Mouse (Mus musculus): Measurements from ENCODE around the gene Fscn1.

Gene Fscn1

DNA sequence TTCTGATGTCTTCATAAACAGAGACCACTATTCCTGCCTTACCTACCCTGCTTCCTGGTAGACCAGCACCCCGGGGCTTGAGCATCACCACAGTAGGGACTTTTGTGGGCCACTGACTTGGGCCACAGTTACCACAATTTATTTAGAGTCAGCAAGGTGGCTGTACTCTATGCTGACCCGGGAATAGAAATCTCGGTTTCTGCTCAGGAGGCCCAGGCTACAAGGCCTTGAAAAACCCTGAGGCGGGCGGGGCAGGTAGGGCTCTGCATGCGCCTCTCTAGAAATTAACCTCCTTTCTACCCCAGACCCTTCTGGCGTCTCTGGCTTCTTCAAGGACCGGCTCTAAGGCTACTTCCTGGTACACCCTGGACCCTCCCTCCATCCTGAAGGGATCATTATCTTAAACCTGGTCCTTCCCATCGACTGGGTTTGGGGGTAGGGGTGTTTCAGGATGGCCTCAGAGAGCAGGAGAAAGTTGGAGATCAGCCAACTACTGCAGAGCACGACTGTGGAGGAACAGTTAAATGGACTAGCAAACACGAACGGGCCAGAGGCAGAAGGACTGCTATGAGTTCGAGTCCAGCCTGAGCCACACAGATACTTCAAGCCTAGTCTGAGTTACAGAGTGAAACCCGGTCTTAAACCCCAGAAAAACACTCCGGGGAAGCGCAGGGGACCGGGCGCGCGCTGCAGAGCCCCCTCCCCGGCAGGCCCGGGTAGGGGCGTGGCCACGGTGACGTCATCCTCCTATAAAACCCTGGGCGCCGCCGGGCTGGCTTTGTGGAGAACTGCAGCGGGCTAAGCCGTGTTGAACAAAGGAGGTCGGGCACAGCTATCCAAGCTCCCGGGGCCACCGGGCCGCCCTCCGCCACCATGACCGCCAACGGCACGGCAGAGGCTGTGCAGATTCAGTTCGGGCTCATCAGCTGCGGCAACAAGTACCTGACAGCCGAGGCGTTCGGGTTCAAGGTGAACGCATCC lies at the start of gene Fscn1:
Fscn1 (plus strand) TSS at position 768 of the 981 bp plus-strand sequence.
- peak; percentile 42 for DNase-seq (ENCODE audit: low spot score)

GRCm38 (mm10) chr5:142911629-142912028 lies 48.5 kb upstream of the Fscn1 start:
- DNase-seq (ENCODE audit: low spot score): no peak

GRCm38 (mm10) chr5:142912320-142912719 lies 47.8 kb upstream of the Fscn1 start:
- DNase-seq (ENCODE audit: low spot score): no peak

DNA sequence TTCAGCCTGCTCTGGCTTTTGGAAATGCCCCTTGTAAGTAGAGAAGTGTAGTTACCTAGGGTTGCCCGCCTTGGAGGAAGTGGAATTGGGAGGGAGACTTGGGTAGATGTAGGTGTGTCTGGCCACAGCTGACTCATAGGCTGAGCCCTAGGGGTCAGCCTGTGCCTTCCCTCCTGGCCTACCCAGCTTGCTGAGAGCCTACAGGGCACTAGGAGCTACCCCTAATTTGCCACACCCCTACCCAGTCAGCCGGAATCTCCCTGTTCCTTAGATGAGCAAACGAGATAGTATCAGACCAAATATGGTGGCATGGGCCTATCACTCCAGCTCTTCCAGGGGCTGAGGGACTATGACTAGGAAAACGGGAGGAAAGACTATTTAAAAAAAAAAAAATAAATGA lies 47.4 kb upstream of the Fscn1 start:
- DNase-seq (ENCODE audit: low spot score): no peak

DNA sequence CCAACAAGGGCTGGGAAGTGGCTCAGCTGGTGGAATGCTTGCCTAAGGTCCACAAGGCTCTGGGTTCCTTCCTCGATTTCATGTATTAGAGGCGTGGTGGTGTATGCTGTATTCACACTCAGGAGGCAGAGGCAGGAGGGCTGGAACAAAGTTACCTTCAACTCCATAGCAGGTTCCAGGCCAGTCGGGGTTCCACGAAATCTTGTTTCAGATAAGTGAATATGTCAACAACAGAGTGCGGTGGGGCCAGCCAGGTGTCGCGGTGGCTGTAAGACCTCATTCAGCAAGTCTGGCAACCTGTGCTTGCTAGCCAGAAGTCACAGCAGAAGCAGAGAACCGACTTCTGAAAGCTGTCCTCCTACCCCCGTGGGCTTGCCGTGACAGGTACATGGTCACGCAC lies 44.9 kb upstream of the Fscn1 start:
- DNase-seq (ENCODE audit: low spot score): no peak

DNA sequence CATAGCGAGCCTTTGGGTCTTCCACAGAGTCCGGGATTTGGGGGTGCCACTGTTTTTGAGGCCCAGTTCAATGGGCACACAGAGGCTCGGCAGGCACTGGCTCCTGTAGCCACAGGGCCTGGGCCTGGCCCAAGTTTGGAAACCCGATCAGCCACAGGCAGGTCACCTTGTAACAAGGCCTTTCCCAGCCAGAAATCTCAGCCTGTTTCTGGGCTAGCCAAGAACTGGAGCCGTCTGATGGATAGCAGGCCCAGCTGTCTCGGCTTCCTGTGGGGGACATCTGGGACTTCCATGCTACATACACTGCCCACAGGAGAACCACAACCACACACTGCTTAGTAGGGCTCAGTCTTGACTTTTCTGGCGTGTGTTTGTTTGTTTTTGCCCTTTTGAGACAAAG lies 43.5 kb upstream of the Fscn1 start:
- no peak for DNase-seq (ENCODE audit: low spot score)

DNA sequence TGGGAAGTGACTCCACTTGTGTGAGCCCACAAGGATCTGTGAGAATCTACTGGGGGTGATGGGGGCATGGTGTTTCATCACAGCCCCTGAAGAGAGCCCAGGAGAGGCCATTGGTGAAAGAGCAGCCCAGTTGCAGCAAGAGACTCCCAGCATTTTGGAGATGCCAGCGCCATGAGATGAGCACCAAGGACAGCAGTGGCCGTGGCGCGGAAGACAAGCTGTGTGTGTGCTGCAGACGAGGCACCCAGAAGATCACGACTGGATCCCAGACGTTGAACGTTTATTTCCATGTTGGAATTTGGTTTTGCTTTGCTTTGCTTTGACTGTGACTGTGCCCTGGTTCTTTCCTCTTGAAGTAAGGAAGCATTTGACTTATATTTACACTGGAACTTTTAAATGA lies 42.7 kb upstream of the Fscn1 start:
- no peak for DNase-seq (ENCODE audit: low spot score)

DNA sequence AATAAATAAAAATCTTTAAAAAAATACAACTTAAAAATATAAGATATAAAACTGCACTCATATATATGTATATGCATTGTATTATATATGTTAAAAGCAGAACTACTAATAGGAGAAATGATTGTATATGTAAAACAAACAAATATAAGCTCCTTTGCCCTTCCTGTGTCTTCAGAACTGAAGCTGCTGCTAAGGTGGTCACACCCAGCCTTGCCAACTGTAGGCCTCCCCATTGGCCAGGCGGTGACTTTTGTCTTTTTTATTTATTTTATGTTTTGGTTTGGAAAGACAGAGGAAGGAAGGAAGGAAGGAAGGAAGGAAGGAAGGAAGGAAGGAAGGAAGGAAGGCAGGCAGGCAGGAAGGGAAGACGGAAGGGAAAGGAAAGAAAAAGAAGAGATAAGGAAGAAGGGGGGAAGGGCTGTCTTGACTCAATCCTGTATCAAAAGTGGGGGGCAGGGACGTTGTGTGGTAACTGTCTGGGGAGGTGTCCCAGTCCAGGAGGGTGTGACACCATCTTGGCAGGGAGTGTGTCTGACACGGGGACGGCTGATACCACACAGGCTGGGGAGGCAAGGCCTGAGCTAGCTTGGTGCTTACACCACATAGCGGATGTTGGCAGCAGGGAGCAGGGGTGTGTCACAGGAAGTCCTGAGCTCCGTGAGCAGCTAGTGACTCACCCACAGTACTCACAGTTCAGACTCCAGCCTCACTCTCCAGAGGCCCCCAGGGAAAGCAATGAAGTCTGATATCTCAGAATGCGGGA lies 39.7 kb upstream of the Fscn1 start:
- peak; percentile 95 for DNase-seq (ENCODE audit: low spot score)

DNA sequence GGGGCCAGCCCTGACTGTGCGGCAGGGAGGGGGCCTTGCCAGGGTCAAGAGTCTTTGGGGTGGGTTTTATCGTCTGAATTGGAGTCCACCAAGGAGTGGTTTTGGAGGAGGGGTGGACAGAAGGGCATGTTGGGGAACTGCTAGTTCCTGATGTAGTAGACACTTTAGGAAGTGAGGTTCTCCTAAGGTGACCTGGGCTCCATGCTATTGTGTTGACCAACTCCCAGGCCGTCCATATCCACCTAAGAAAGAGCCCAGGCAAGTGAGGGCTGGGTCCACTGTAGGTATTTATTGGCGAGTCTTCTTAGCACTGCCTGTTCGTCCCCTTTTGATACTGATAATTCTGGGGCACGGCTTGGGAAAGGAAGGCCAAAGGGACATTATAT lies 39.1 kb upstream of the Fscn1 start:
- DNase-seq (ENCODE audit: low spot score): no peak

GRCm38 (mm10) chr5:142922251-142922650 lies 37.9 kb upstream of the Fscn1 start:
- DNase-seq (ENCODE audit: low spot score): no peak

- DNase-seq (ENCODE audit: low spot score): no peak
These were observed 36.4 kb upstream of the Fscn1 start for GRCm38 (mm10) chr5:142923781-142924180.

DNA sequence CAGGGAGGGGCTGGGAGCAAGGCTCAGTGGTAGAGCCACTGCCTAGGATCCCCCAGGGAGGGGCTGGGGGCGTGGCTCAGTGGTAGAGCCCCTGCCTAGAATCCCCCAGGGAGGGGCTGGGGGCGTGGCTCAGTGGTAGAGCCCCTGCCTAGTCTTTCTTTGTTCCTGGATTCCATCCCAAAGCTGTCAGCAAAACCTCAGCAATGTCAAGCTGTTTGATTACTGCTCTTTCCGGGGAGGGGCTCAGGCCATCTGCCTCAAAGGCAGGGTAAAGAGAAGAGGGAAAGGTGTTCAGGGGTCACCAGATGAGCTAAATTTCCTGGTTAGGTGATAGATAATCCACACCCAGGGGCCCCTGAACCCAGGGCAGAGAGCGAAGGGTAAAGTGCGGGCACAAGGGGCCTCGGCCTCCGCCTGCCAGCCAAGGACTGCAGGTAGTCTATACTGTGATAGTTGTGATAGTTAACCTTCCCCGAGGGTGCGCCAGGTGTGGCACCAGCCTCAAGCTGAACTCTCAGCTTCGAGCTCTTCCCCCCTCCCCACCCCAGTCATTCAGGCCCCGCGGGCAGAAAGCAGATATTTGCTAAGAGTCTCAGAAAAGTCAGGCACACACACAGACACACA lies 35.7 kb upstream of the Fscn1 start:
- DNase-seq (ENCODE audit: low spot score): no peak

GRCm38 (mm10) chr5:142926204-142926939 lies 33.8 kb upstream of the Fscn1 start:
- DNase-seq (ENCODE audit: low spot score): peak; percentile 28

DNA sequence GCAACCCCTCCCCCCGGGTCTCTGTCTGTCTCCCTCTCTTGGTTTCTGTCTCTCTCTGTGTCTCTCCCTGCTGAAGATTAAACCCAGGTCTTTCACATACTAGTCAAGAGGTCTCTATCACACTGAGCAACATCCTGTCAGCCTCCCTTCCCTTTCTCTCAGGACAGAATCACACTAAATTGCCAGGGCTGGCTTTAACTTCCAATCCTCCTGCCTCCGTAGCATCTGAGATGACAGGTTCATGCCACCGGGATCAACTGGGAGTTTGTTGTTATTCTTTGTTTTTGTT lies 33.3 kb upstream of the Fscn1 start:
- peak; percentile 32 for DNase-seq (ENCODE audit: low spot score)

GRCm38 (mm10) chr5:142927341-142927930 lies 32.7 kb upstream of the Fscn1 start:
- DNase-seq (ENCODE audit: low spot score): no peak

DNA sequence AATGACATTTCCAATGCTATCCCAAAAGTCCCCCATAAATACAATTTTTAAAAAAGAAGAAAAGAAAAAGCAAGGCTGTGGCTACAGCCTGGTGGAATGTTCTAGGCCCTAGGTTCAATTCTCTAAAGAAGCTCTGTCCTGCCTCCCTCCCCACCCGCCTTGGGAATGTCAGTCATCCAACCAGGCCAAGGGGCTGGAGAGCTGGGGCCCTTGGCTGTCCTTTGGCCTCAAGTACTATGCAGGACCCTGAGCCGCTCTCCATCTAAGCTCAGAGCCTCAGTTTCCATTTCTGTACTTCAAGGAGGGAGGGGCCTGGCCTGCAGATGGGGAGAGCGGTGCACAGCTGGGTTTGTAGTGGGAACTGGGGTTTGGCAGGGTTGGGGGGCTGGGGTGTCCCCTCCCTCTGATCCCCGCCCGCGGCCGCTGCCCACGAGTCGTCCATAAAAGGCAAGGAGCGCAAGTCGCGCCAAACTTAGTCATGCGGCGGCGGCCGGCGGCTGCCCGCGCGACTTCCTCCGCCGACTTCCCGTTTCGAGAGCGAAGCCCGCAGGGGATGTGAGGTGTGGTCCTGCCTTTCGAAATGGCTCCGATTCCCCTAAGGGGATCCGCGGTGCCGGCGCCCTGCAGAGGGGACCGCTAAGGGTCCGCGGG lies 31.3 kb upstream of the Fscn1 start:
- DNase-seq (ENCODE audit: low spot score): peak; percentile 78

DNA sequence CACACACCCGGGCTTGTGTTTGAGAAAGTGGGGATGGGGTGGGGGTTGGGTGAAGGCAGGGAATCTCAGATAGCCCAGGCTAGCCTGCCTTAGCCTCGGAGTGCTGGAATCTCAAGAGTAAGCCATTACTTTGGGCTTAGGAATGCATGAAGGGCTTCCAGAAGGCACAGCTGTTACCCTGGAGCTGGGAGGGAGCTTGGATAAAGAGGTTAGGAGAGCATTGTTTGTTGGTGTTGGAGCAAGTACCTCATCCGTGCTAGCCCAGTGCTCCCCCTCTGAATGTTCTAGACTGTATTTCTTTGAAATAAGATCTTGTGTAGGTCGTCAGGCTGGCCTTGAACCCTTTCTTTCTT lies 30.8 kb upstream of the Fscn1 start:
- no peak for DNase-seq (ENCODE audit: low spot score)

- DNase-seq (ENCODE audit: low spot score): no peak
These were observed 28.9 kb upstream of the Fscn1 start for GRCm38 (mm10) chr5:142931241-142931745.

DNA sequence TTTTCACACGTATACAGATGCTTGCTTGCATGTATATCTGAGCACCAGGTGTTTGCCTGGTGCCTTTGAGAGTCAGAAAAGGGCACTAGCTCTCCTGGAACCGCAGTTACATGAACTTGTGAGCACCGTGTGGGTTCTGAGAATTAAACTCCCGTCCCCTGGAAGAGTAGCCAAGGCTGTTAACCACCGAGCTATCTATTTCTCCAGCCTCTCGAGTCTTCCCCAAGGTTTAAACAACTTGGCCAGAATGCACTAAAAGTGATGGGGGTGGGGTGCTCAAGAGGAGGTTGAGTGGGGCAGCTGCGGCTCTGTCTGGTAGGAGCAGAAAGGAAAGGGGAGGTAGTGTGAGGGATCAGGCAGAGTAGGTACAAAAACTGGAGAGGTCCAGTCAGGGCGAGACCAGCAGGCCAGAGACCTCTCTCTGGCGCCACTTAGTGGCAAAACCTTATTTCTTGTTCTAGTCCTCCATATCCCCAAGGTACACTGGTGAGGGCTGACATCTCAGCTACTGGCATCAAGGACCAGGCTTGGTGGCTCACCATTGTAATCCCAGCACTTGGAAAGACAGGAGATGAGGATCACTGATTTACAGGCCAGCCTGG lies 28.0 kb upstream of the Fscn1 start:
- DNase-seq (ENCODE audit: low spot score): peak; percentile 72

DNA sequence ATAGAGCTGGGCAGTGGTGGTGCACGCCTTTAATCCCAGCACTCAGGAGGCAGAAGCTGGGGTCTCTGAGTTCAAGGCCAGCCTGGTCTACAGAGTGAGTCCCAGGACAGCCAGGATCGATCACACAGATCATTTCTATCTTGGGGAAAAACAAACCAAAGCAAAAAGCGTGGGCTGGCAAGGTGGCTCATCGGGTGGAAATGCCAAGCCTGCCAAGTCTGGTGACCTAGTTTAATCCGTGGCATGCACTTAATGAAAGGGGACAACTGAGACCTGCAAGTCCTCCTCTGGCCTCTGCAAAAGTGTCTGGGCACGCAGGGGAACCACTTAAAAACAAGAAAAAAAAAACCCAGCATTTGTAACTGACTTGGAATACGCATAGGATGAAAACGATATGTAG lies 27.4 kb upstream of the Fscn1 start:
- no peak for DNase-seq (ENCODE audit: low spot score)

All from T-cell, adult 2 months (primary cell).